Mouse (Mus musculus) heart, postnatal 0 days (tissue): ENCODE measurements around the gene Slc25a41. TPM values are rescaled to one million over a fixed set of nuclear protein-coding genes. Genes with fewer than 3 reads are reported as not detected.

Experiments
- ATAC-seq: fragments of 200-750 bp; cut with Nextera tagmentation; 2 replicates; pipeline ENCODE4 v1.8.0; 2017; ENCODE audit warnings: low read depth, moderate number of reproducible peaks, moderate library complexity; ENCODE audit not compliant: insufficient read depth
- DNase-seq: peaks from one replicate; pipeline ENCODE4 v3.0.0-alpha.2; 2016; ENCODE audit warnings: low spot score
- H3K27ac ChIP-seq: fragments of 300-500 bp; sonication (generic); 2 replicates; pipeline ENCODE4 v1.5.1; 2014; ENCODE audit warnings: low read depth, mild to moderate bottlenecking
- H3K27me3 ChIP-seq: fragments of 300-500 bp; sonication (generic); 2 replicates; pipeline ENCODE4 v1.6.1; 2014; ENCODE audit warnings: low read length, mixed read lengths; ENCODE audit not compliant: control insufficient read depth, insufficient read depth
- H3K36me3 ChIP-seq: fragments of 300-500 bp; sonication (generic); replicated peaks from 2 replicates; pipeline ENCODE4 v1.6.1; 2014; ENCODE audit warnings: low read length, mixed read lengths; ENCODE audit not compliant: control insufficient read depth, insufficient read depth
- H3K4me1 ChIP-seq: fragments of 300-500 bp; sonication (generic); 2 replicates; pipeline ENCODE4 v1.6.1; 2014; ENCODE audit warnings: antibody characterized with exemption; ENCODE audit not compliant: control insufficient read depth, insufficient read depth
- H3K4me2 ChIP-seq: fragments of 300-500 bp; sonication (generic); 2 replicates; pipeline ENCODE4 v1.6.1; 2014; ENCODE audit warnings: low read depth, mild to moderate bottlenecking, low read length, moderate library complexity
- H3K4me3 ChIP-seq: fragments of 300-500 bp; sonication (generic); 2 replicates; pipeline ENCODE4 v1.5.1; 2014; ENCODE audit warnings: low read depth, low read length
- H3K9ac ChIP-seq: fragments of 300-500 bp; sonication (generic); replicated peaks from 2 replicates; pipeline ENCODE4 v1.6.1; 2014; ENCODE audit warnings: low read depth, low read length, mixed read lengths
- H3K9me3 ChIP-seq: fragments of 300-500 bp; sonication (generic); replicated peaks from 2 replicates; pipeline ENCODE4 v1.6.1; 2016; ENCODE audit warnings: low read length; ENCODE audit not compliant: control insufficient read depth
- CTCF ChIP-seq: IDR thresholded peaks from 2 replicates; pipeline ENCODE4 v1.5.1; 2016; ENCODE audit warnings: antibody characterized with exemption, control low read depth, low read depth
- EP300 ChIP-seq: IDR thresholded peaks from 2 replicates; pipeline ENCODE4 v1.6.1; 2016; ENCODE audit warnings: antibody characterized with exemption, low read depth
- WGBS: fragments of 180-500 bp; shearing (Covaris S2); extraction: QIAGEN DNeasy Blood & Tissue Kit; methylation state at CpG from one replicate; pipeline ENCODE4 v1.1.7; 2014; 5-methylcytosine and 5-hydroxymethylcytosine counted together
- polyA plus RNA-seq: library from polyadenylated mRNA; unstranded; fragments of >200 nt; fragmentation: Nextera tagmentation; extraction: Ambion mirVana; gene quantifications from 2 replicates; pipeline ENCODE4 v1.2.1, GENCODE M21; 2015
- total RNA-seq: library from RNA; depleted of rRNA; stranded (reverse); fragments of >200 nt; gene quantifications from 2 replicates; pipeline ENCODE4 v1.2.3, GENCODE M21; 2014; ENCODE audit warnings: low replicate concordance

The Slc25a41 gene
- total and polyA plus RNA-seq, 2 experiments from 2014 or later: not detected

DNA sequence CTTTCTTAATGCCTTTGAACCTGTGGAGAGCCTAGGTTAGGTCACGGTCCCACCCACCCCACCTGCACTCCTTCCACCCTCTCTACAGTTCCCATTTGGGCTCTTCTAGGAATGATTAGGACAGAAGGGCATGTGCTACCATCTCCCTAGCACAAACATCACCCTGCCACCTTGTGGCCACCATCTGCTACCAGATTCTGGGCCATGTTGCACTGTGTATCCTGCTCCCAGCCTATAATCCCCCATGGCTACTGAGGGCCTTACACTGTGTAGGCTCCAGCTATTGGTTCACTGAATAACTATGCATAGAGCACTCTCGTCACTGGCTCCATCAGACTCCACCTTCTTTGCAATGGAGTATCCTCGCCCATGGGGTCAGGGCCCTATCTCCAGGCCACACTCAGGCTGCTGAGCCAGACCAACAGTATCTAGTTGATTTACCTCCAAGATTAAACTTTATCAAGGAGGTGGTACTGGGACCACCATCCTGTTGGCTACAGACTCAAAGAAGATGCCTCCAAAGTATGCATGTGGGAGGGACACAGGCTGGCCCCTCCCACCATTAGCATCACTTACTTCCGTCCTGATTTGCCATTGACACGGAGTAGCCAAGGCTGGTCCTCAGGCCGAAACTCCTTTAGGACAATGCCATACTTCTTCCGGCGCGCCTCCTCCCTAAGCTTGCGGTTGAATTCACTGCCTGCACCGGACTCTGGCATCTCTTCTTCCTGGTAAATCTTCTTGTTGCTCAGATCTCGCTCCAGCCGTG lies 34.1 kb downstream of the Slc25a41 start:
- 89% methylated on average over 13 of the region's 13 CpGs for WGBS
- DNase-seq (no peak), ATAC-seq (0 out of 2 replicates have a peak, but pooled peaks have one; percentile 12)
- peaks cover 56% of the 10 kb centered on the region for H3K36me3 ChIP-seq
- H3K27me3 ChIP-seq: no peaks in the 10 kb centered on the region
- no peak overlapping the region for H3K27ac ChIP-seq
- H3K4me2 ChIP-seq: no peak overlapping the region
- no peaks in the 10 kb centered on the region for H3K9me3 ChIP-seq
- peak; percentile 55 for TF ChIP-seq CTCF
- no peak for TF ChIP-seq EP300
- H3K4me1 ChIP-seq: peaks cover 18% of the 10 kb centered on the region
- no peak overlapping the region for H3K9ac ChIP-seq
- H3K4me3 ChIP-seq: no peak overlapping the region

DNA sequence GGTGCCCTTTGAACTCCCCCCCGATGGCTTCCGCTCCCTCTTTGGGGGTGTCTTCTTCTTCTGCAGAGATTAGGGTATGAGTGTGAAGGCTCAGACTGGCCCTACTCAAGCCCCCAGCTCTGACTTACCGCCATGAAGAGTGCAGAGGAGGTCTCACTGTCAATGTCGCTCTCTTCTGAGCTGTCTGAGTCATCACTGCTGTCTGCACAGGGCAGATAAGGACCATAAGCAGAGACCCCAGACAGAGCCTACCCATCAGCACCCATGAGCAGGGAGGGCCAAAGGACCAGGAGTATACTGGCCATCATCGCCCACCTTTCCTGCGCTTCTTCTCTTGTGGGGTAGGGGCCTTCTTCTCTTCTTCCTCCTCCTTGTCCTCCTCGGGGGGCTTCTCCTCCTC lies 37.5 kb downstream of the Slc25a41 start:
- Histone ChIP-seq H3K4me3 (no peak overlapping the region), H3K4me1 (peaks cover 10% of the 10 kb centered on the region; the same call in 1 of the 2 replicates), H3K27ac (no peak overlapping the region), H3K27me3 (no peaks in the 10 kb centered on the region), H3K9me3 (no peaks in the 10 kb centered on the region), H3K4me2 (no peak overlapping the region), H3K9ac (no peak overlapping the region), H3K36me3 (peaks cover 62% of the 10 kb centered on the region)
- no peak for ATAC-seq
- DNase-seq: no peak
- 79% methylated on average over 7 of the region's 7 CpGs for WGBS
- TF ChIP-seq CTCF (no peak), EP300 (no peak)

DNA sequence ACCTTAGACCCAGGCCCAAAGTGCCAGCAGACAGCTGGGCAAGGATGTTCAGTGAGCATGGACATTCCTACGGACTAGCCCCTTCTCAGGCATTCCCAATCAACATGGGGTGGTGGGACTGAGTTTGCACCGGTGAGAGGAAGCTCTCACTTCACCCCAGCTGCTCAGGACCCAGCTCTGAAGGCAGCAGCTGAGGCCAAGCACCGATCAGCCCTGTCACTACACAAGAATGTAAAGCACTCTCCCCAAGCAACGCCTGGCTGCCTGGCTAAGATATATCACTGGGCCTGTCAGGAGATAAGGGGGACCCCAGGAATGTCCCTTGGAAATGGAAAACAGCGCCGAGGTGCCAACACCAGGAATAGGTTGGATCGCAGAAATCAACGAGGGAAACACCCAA lies 40.2 kb downstream of the Slc25a41 start:
- Histone ChIP-seq H3K4me3 (no peak overlapping the region), H3K36me3 (peaks cover 42% of the 10 kb centered on the region), H3K9me3 (no peaks in the 10 kb centered on the region), H3K27ac (peak overlapping the region; percentile 36; the same call in 1 of the 2 replicates), H3K4me2 (no peak overlapping the region), H3K27me3 (no peaks in the 10 kb centered on the region), H3K9ac (no peak overlapping the region), H3K4me1 (peaks cover 10% of the 10 kb centered on the region; the same call in 1 of the 2 replicates)
- no peak for ATAC-seq
- 16% methylated on average over 8 of the region's 8 CpGs for WGBS
- DNase-seq: peak; percentile 12
- TF ChIP-seq EP300 (no peak), CTCF (no peak)

DNA sequence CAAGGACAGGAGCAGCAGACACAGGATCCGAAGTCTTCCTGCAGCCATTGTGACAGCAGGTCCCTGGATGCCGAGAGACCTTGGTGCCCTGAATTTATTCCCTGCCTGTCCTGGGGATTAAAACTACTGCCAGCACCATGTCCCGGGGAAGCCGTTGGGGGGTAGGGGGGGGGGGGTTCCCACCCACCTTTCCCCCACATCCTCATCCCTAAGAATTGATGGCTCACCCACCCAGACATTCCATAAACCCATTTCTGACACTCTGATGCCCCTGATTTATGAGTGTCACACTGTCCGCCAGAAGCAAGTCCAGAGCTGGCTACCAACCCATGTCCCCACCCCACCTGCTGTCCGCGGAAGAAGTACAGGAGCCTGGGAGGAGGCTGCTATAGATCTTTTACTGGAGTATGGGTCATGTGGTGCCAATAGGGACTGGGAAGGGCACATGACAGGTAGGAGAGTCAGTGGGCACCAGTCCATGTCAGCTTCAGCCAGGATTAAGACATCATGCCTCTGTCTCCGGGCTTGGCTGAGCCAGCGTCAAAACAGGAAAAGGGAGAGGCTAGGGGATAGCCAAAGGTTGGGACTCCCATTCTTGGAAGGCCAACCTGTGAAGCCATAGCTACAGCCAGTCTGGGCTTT lies 41.4 kb downstream of the Slc25a41 start, which contains the start of gene Pspn:
Gene Pspn, minus strand, starts transcription at position 51 of the 642 bp plus-strand sequence.
- WGBS: 80% methylated on average over 9 of the region's 9 CpGs
- TF ChIP-seq EP300 (no peak), CTCF (no peak)
- H3K4me2 ChIP-seq: no peak within 1 kb of the TSS

GRCm38 (mm10) chr17:56999414-56999813 lies 42.0 kb downstream of the Slc25a41 start:
- TF ChIP-seq CTCF (no peak), EP300 (no peak)
- H3K36me3 ChIP-seq: peaks cover 43% of the 10 kb centered on the region
- no peak overlapping the region for H3K9ac ChIP-seq
- H3K4me2 ChIP-seq: no peak overlapping the region
- ATAC-seq (no peak), DNase-seq (no peak)
- H3K9me3 ChIP-seq: no peaks in the 10 kb centered on the region
- peaks cover 10% of the 10 kb centered on the region; the same call in 1 of the 2 replicates for H3K4me1 ChIP-seq
- WGBS: 89% methylated on average over 9 of the region's 9 CpGs
- no peak overlapping the region for H3K4me3 ChIP-seq
- H3K27ac ChIP-seq: no peak overlapping the region
- no peaks in the 10 kb centered on the region for H3K27me3 ChIP-seq

More for the DNA sequence above, 41.4 kb downstream of the Slc25a41 start, which contains the start of gene Pspn:
- Histone ChIP-seq H3K9ac (no peak within 1 kb of the TSS), H3K27ac (peak within 1 kb of the TSS; percentile 23; the same call in 1 of the 2 replicates), H3K4me1 (peaks cover 10% of the 10 kb centered on the region; the same call in 1 of the 2 replicates), H3K27me3 (no peaks in the 10 kb centered on the region), H3K36me3 (peaks cover 43% of the 10 kb centered on the region), H3K9me3 (no peaks in the 10 kb centered on the region), H3K4me3 (no peak within 1 kb of the TSS)
- ATAC-seq (no peak), DNase-seq (no peak)
